Mouse (Mus musculus) A20 (cell line): Measurements from ENCODE around the gene Dkkl1.

Experiments used
- DNase-seq: peaks from one replicate; pipeline ENCODE4 v3.0.0-alpha.2; 2011; ENCODE audit warnings: low read depth, low spot score

The Dkkl1 gene

DNA sequence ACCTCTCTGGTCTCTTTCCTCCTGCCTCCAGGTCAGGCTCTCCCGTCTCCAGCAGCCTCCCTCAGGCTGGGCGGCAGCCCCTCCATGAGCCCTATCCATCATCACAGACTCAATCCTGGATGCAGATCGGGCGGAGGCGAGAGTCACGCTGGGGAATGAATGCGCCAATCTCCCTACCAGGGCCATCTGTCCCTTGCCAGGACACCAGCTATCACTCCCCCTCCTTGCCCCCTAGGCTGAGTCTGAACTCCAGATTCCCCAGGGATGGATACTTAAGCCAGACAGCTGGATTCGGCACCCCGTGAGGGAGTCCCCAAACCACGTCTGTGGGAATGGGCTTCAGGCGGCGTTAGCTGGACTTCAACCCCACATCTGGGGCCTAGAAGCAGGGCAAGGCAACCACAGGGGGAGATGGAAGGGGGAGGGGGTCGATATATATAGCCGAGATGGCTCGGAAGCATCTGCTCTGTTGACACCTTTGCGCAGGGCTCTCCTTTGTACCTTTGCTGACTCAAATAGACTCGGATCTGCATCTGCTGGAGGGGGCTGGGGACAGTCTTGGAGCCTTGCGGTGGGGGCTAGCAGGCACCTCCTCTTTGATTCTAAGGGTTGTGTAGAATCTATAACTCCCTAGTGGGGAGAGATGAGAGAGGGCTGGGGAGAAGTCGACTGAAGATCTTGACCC, 44.0 kb downstream of the Dkkl1 start:
- DNase-seq = no peak

DNA sequence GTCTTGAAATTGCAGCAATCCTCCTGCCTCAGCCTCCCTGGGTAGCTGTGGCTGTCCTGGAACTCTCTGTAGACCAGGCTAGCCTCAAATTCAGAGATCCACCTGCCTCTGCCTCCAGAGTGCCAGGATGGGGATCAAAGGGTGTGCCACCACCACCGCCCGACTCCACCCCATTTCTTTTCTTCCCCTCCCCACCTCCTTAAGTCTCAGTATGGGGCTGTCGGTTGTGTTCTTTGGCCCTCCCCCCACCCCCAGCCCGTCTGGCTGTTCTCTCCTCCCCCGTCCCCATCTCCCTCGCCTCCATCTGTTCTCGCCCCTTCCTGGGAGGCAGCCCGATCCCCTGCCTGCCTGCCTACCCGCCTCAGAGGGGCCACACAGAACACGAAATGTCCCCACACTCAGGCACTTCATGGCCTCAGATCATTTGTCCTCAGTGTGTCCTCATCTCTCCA, 45.0 kb downstream of the Dkkl1 start:
- no peak for DNase-seq

DNA sequence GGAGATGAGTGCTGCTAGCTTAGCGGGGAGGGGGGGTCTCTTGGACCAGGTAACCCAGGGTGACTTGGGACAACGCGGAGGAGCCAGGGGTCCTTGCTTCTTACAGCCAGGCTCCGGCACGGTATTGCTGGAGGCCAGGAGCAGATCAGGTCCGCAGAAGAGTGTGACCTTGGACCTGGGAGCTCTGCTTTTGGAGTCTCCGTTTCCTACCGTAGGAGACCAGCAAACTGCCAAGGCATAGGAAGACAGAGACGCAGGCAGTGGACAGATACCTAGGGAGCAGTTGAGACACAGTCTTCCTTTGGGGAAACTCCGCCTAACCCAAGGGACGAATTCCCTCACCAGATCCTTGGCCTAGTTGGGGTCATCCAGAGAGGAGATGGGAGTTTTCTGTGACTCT, 46.2 kb downstream of the Dkkl1 start:
- DNase-seq = no peak

DNA sequence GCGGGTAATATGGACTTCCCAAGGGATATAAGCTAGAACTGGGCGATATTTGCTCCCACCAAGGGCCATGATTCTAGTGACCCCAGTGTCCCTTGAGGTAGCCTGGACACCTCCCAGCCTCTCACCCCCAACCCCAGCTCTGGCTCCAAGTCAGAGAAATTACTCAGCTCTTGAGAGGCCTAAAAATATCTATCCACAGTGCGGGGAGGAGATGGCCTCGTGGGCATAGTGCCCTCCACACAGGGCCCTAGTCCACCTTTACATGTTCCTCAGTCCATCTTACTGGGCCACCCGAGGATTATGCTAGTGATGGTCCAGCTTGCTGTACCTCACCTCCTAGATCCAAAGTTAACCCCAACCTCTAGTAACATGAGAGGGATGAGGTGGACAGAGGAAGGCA, 47.1 kb downstream of the Dkkl1 start:
- DNase-seq = no peak

DNA sequence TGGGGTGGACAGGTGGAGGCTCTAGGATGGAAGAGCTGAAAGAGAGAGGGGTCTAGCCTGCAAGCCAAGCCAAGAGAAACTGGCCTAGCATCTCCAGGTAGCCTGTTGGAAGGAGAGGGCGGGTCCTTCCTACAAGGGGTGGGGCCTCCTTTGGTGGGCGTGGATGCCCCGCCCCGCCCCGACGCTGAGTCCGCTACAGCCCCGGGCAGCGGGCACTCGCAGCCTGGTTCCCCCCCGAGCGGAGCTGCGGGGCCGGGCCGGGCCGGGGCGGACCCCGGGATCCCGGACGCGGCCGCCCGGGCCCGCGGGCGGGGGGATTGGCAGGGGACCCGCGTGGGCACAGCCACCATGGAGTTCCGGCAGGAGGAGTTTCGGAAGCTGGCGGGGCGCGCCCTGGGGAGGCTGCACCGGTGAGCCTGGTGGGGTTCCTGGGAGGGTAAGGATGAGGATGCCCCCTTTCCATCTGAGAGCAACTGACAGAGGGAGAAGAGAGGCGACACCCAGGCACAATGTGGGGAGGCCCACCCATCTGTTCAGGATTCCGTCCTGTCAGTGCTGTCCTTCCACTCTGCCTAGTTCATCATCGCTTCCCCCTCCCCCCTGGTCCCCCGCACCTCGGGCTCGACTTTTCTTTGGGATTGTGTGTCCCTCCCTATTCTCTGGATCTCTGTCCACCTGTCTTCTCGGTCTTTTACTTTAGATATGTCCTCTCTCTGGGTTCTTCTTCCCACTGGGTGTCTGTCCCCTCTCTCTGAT, 48.0 kb downstream of the Dkkl1 start, which contains the start of gene Slc17a7:
Slc17a7 (plus strand) TSS at position 215 of the 756 bp plus-strand sequence.
- DNase-seq = peak; percentile 48

DNA sequence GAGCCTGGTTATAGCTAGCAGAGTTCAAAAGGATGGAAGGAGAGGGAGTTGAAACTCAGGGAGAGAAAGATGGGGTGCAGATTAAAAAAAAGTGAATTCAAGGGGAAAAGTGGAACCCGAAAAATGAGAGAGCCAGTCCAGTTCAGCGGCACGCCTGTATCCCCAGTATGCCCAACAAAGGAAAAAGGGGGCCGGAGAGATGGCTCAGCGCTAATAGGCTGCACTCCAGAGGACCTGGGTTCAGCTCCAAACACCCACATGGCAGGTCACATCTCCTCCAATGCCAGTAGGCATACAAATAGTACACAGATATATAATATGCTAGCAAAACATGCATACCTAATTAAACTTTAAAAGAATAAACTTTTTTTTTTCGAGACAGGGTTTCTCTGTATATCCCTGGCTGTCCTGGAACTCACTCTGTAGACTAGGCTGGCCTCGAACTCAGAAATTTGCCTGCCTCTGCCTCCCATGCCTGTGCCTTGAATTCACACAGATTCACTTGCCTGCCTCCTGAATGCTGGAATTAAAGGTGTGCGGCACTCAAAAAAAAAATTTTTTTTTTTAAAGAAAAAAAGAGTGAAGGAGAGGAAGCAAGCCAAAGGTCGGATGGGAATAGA, 48.8 kb downstream of the Dkkl1 start:
- no peak for DNase-seq

DNA sequence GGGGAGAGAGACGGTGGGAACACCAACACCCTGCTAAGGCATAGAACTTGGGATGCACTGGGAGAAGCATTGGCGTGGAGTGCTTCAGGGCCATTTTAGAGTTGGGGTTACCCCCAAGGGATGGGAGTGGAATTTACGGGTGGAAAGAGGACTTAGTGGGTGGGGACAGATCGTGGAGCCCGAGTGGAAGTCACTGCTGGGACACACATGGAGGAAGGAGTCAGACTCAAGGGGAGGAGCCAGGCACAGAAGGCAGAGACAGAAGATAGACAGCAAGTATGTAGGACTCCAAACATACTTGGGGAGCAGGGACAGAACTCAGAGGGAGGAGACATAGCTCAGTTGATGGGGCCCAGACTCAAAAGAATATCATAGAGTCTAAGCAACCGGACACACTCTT, 49.4 kb downstream of the Dkkl1 start:
- no peak for DNase-seq

DNA sequence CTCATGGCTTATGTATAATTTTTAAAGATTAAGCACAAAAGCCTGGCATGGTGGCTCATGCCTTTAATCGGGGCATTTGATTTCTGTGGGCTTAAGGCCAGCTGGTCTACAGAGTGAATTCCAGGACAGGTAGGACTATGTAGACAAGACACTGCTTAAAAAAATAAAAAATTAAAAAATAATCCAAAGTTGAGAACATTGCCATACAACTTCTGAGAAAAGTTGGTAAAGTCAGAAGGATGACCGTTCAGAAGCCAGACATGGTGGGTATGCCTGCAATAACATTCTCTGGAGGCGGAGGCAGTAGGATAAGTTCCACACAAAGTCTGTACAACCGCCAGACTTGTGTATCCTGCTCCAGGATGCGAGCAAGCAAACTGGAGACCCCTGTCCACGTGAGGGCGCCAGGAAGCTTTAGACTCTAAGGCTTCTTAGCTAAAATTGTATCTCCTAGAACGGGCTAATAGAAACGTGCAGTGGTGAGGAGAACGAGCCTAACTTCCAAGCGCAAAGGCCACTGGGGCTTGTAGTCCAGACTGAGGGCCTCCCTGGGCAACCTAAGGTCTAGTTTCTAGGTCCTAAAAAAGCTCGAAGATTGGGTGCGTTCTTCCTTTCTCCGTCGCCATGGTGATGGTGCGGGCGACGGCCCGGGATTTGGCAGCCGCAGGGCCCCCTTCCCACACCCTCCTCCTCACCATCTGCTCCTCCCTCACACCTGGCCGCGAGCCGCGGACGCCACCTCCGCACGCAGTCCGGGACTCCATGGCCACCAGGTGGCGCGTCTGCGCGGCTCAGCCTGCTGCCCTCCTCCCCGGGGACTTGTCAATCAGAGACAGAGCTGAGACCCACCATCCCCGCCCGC, 50.1 kb downstream of the Dkkl1 start:
- DNase-seq = peak; percentile 95

DNA sequence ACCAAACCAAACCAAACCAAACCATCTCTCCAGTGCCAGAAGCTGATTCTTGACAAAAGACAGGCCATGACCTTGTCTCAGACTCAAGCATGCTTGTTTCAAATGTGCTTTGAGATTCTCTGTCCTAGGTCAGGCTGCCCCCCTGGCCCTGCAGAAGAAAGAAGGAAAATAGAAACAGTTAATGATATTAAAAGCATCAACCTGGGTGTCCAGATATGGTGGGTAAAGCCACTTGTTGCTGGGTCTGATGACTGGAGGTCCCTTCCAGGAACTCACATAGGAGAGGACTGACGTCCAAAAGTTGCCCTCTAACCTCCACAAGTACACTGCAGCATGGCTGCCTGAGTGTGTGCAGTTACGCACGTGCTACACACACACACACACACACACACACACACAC, 51.1 kb downstream of the Dkkl1 start:
- DNase-seq = no peak

DNA sequence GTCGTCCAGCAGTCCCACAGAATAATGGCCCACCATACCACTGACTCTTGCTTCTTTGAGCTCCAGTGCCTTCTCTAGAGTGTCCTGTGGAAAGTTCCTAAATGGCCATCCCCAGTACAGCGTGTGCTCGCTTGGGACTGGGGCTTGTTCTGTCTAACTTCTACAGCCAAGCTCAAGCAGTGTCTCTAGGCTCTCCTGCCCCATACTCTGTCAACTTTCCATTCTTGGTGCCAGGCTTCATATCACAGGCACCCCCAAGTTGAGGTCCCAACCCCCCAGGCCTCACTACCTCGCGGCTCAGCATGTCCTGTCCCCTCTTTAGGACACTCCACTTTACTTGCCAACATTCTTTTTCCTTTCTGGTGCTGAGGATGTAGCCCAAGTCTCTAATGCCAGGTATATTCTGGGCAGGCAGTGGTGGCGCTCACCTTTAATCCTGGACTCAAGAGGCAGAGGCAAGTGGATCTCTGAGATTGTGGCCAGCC, 51.6 kb downstream of the Dkkl1 start:
- DNase-seq = no peak

DNA sequence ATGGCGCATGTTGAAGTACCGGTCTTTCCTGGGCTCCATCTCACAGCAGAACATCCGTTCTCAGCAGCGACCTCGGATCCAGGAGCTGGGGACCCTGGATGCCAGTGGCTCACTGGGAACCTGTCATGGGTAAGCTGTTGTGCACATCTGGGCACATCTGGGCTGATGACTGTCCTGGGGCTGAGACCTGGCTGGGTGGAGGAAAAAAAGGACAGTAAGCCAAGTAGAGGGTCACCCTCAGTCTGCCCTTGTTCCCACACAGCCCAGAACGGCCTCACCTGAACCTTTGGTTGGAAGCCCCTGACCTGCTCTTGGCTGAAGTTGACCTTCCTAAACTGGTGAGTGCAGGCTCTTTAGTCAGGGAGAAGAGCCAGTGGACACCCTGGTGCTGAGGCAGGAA, 53.0 kb downstream of the Dkkl1 start:
- no peak for DNase-seq
